Mouse (Mus musculus) cerebellum, adult 2 months (tissue): ENCODE measurements around the gene Wfikkn1. TPM values are rescaled to one million over a fixed set of nuclear protein-coding genes. Genes with fewer than 3 reads are reported as not detected.
"Not testable (repeated sequence)": the region's sequence is repeated elsewhere in the genome, so short reads cannot be mapped to it uniquely, and the experiment has no call there.

Source experiments
- DNase-seq, 2 experiments: peaks; one replicate each; pipeline ENCODE4 v3.0.0; 2021
- H3K27ac ChIP-seq: fragments of 200-500 bp; 2 replicates; pipeline ENCODE4 v1.5.1; 2012; ENCODE audit warnings: low read length, control low read depth, inconsistent platforms; ENCODE audit not compliant: insufficient read depth
- H3K27me3 ChIP-seq: fragments of 200-500 bp; 2 replicates; pipeline ENCODE4 v1.6.1; 2012; ENCODE audit warnings: inconsistent platforms, mild to moderate bottlenecking, low read length, moderate library complexity; ENCODE audit not compliant: control insufficient read depth, insufficient read depth
- H3K4me1 ChIP-seq: fragments of 200-500 bp; 2 replicates; pipeline ENCODE4 v1.6.1; 2011; ENCODE audit warnings: low read length; ENCODE audit not compliant: control insufficient read depth, insufficient read depth
- H3K4me3 ChIP-seq: fragments of 200-500 bp; replicated peaks from 2 replicates; pipeline ENCODE3; 2011; ENCODE audit warnings: mild to moderate bottlenecking, low read depth, low read length, control low read depth; ENCODE audit not compliant: insufficient read depth
- CTCF ChIP-seq: fragments of 200-500 bp; IDR thresholded peaks from 2 replicates; pipeline ENCODE4 v1.5.1; 2011; ENCODE audit warnings: low read depth, mild to moderate bottlenecking, control low read depth, low read length, moderate library complexity, borderline replicate concordance; ENCODE audit not compliant: insufficient read depth
- POLR2A ChIP-seq: fragments of 200-500 bp; IDR thresholded peaks from 2 replicates; pipeline ENCODE4 v1.6.1; 2011; ENCODE audit warnings: low read length, control low read depth, borderline replicate concordance; ENCODE audit not compliant: insufficient read depth
- WGBS: fragments of 180-500 bp; shearing (Covaris S2); methylation state at CpG from one replicate; pipeline ENCODE4 v1.1.7; 2018; 5-methylcytosine and 5-hydroxymethylcytosine counted together
- polyA plus RNA-seq: library from polyadenylated mRNA; depleted of rRNA; stranded (reverse); fragments of >200 nt; gene quantifications from 2 replicates; pipeline ENCODE4 v1.2.3, GENCODE M21; 2012

The Wfikkn1 gene
- polyA plus RNA-seq, 1 experiment = 1.1 TPM

GRCm38 (mm10) chr17:25876347-25876915 lies 4.2 kb downstream of the Wfikkn1 start:
- Histone ChIP-seq H3K4me1 (peaks cover 28% of the 10 kb centered on the region), H3K4me3 (peak overlapping the region; percentile 96), H3K27ac (no peak overlapping the region), H3K27me3 (no peaks in the 10 kb centered on the region)
- WGBS = 43% methylated on average over 10 of the region's 10 CpGs
- DNase-seq = no peak
- TF ChIP-seq CTCF = no peak
- no peak for TF ChIP-seq POLR2A

GRCm38 (mm10) chr17:25875171-25876136 lies 5.2 kb downstream of the Wfikkn1 start:
- peak; percentile 92 to 93 for DNase-seq
- no peaks in the 10 kb centered on the region for H3K27me3 ChIP-seq
- peak overlapping the region; percentile 96 for H3K4me3 ChIP-seq
- TF ChIP-seq POLR2A (peak; percentile 99), CTCF (no peak)
- peak overlapping the region; percentile 74 for H3K27ac ChIP-seq
- under 1% methylated on average over 59 of the region's 59 CpGs for WGBS
- peaks cover 21% of the 10 kb centered on the region for H3K4me1 ChIP-seq

DNA sequence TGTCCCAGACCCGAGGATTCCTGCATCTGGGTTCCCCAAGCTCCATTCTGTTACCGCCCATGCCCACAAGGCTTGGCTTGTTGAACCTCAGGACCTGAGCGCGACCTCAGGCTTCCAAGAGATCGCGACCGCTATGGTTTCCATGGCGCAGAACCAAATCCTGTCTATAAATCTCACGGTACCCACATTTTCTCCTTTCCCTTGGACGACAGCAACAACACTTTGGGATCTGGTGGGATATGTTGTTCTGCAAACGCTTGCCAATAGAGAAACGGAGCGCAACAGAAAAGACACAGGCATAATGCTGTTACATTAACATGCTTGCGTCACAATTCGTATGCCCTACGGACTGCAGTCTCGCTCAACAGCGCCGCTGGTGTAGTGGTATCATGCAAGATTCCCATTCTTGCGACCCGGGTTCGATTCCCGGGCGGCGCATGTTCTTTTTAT lies 5.9 kb downstream of the Wfikkn1 start, which contains the start of gene Mettl26:
Gene Mettl26, plus strand, starts transcription at position 354 of the 450 bp plus-strand sequence.
- Histone ChIP-seq H3K27ac (peak within 1 kb of the TSS; percentile 74), H3K4me3 (peak within 1 kb of the TSS; percentile 96), H3K4me1 (peaks cover 13% of the 10 kb centered on the region), H3K27me3 (no peaks in the 10 kb centered on the region)
- no peak for TF ChIP-seq POLR2A
- 0 out of 2 replicates have a peak, but pooled peaks have one; percentile 7 for TF ChIP-seq CTCF
- WGBS = under 1% methylated on average over 25 of the region's 25 CpGs
- DNase-seq = peak; percentile 87 to 97

GRCm38 (mm10) chr17:25874148-25874720 lies 6.4 kb downstream of the Wfikkn1 start:
- H3K4me1 ChIP-seq = peaks cover 12% of the 10 kb centered on the region
- H3K27ac ChIP-seq = peak overlapping the region; percentile 67
- no peaks in the 10 kb centered on the region for H3K27me3 ChIP-seq
- no peak for DNase-seq
- 10% methylated on average over 14 of the region's 14 CpGs for WGBS
- TF ChIP-seq POLR2A (no peak), CTCF (no peak)
- peak overlapping the region; percentile 96 for H3K4me3 ChIP-seq

DNA sequence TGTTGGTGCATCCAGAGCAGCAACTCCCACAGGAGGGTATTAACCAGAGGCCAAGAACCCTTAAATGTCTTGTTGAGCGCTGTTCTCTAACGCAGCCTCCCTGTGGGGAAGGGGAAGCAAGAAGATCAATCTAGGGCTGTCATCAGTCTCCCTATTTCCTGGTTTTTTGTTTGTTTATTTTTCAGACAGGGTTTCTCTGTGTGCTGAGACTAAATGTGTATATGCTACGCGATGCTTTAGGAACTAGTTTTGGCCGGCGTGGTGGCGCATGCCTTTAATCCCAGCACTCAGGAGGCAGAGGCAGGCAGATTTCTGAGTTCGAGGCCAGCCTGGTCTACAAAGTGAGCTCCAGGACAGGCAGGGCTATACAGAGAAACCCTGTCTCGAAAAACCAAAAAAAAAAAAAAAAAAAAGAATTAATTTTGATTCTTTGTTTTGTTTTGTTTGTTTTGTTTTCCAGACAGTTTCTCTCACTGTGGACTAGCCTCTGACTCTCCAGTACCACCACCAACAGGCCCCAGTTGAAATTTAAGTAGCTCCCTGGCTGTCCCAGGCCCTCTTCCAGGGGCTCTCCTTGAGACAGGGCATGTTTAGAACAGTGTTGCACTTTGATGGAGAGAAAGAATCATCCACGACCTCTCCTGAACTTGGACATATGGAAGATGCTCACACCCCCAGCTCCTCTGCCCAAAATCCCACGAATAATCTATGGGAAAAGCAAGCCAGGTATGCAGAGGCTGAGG lies 7.1 kb downstream of the Wfikkn1 start:
- 84% methylated on average over 11 of the region's 11 CpGs for WGBS
- no peak overlapping the region for H3K27ac ChIP-seq
- peaks cover 16% of the 10 kb centered on the region for H3K4me1 ChIP-seq
- TF ChIP-seq CTCF (no peak), POLR2A (no peak)
- DNase-seq = no peak
- no peak overlapping the region for H3K4me3 ChIP-seq
- no peaks in the 10 kb centered on the region for H3K27me3 ChIP-seq

DNA sequence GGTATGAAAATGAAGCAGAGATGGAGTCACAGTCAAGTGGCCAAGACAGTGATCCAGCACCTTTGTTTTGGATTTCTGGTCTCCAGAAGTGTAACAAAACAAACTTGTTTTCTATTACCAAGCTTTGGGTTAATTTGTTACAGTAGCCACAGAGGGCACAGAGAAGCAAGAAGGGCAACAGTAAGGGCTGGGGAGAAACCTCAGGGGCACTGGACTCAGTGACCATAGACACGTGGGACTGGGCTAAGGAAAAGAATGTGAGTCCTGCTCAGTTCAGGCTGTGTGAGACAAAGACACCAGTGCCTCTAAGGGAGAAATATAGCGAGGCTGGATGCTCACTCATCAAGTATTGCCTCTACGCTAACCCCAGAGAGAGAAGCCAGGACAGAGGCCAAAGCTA lies 8.0 kb downstream of the Wfikkn1 start:
- peaks cover 16% of the 10 kb centered on the region for H3K4me1 ChIP-seq
- 85% methylated on average over 3 of the region's 3 CpGs for WGBS
- no peak overlapping the region for H3K4me3 ChIP-seq
- H3K27ac ChIP-seq = no peak overlapping the region
- DNase-seq = no peak
- no peaks in the 10 kb centered on the region for H3K27me3 ChIP-seq
- TF ChIP-seq POLR2A (no peak), CTCF (no peak)

DNA sequence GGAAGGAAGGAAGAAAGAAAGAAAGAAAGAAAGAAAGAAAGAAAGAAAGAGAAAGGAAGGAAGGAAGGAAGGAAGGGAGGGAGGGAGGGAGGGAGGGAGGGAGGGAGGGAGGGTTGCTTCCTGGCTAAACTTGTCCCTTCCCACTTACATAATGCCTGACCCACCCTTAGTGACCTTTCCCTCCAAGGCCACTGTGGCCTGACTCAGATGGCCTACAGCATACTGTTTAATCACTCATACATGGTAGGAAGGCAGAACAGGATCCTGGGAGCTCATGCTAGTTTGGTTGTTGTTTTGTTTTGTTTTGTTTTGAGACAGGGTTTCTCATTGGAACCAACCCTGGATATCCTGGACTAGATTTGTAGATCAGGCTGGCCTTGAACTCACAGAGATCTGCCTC lies 9.1 kb downstream of the Wfikkn1 start:
- not testable (repeated sequence) for H3K4me3 ChIP-seq, H3K27me3 ChIP-seq, H3K27ac ChIP-seq, DNase-seq
- H3K4me1 ChIP-seq = peaks cover 15% of the 10 kb centered on the region
